Mouse (Mus musculus) kidney, postnatal 0 days (tissue): ENCODE measurements at regions not wholly inside any gene's neighbourhood (a gene's known extent, or its start where the extent isn't known, plus 50 kb on each side); places are given as distances from the start of the nearest gene placed in this dataset.
"Not testable (repeated sequence)": the region's sequence is repeated elsewhere in the genome, so short reads cannot be mapped to it uniquely, and the experiment has no call there.

Experiments used
- ATAC-seq: fragments of 200-750 bp; cut with Nextera tagmentation; replicated peaks from 2 replicates; pipeline ENCODE4 v1.8.0; 2017; ENCODE audit warnings: low read depth, moderate number of reproducible peaks, moderate TSS enrichment, moderate library complexity; ENCODE audit not compliant: low FRiP score
- DNase-seq: peaks from one replicate; pipeline ENCODE4 v3.0.0-alpha.2; 2016; ENCODE audit warnings: low spot score
- H3K27ac ChIP-seq: fragments of 300-500 bp; sonication (generic); 2 replicates; pipeline ENCODE4 v1.5.1; 2014; ENCODE audit warnings: mild to moderate bottlenecking
- H3K27me3 ChIP-seq: fragments of 300-500 bp; sonication (generic); 2 replicates; pipeline ENCODE4 v1.6.1; 2014; ENCODE audit warnings: low read length, mixed read lengths; ENCODE audit not compliant: insufficient read depth
- H3K36me3 ChIP-seq: fragments of 300-500 bp; sonication (generic); 2 replicates; pipeline ENCODE4 v1.6.1; 2014; ENCODE audit warnings: low read length, mixed read lengths; ENCODE audit not compliant: insufficient read depth
- H3K4me1 ChIP-seq: fragments of 300-500 bp; sonication (generic); replicated peaks from 2 replicates; pipeline ENCODE4 v1.6.1; 2014; ENCODE audit warnings: antibody characterized with exemption, low read length, mixed read lengths; ENCODE audit not compliant: insufficient read depth
- H3K4me2 ChIP-seq: fragments of 300-500 bp; sonication (generic); 2 replicates; pipeline ENCODE4 v1.6.1; 2014; ENCODE audit warnings: mild to moderate bottlenecking, low read length, moderate library complexity, mixed read lengths
- H3K4me3 ChIP-seq: fragments of 300-500 bp; sonication (generic); replicated peaks from 2 replicates; pipeline ENCODE4 v1.5.1; 2014; ENCODE audit warnings: low read depth, low read length
- H3K9ac ChIP-seq: fragments of 300-500 bp; sonication (generic); 2 replicates; pipeline ENCODE4 v1.6.1; 2014; ENCODE audit warnings: low read depth, low read length
- H3K9me3 ChIP-seq: fragments of 300-500 bp; sonication (generic); replicated peaks from 2 replicates; pipeline ENCODE4 v1.6.1; 2016; ENCODE audit warnings: low read length, inconsistent platforms, mixed read lengths
- CTCF ChIP-seq: IDR thresholded peaks from 2 replicates; pipeline ENCODE4 v1.5.1; 2016; ENCODE audit warnings: antibody characterized with exemption, low read depth, mild to moderate bottlenecking, moderate library complexity
- WGBS: fragments of 180-500 bp; shearing (Covaris S2); extraction: QIAGEN DNeasy Blood & Tissue Kit; methylation state at CpG from one replicate; pipeline ENCODE4 v1.1.7; 2014; 5-methylcytosine and 5-hydroxymethylcytosine counted together

DNA sequence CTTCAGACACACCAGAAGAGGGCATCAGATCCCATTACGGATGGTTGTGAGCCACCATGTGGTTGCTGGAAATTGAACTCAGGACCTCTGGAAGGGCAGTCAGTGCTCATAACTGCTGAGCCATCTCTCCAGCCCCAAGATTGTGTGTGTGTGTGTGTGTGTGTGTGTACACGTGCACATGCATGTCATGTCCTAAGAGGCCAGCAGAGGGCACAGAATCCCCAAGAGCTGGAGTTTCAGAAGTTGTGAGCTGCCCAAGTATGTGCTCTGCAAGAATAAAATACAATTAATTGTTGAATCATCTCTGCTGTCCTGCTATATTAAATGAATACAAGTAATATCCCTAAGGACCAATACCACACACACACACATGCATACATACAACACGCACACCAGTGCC, 130.8 kb upstream of the Mrps10 start:
- not testable (repeated sequence) for H3K27ac ChIP-seq, H3K36me3 ChIP-seq, H3K27me3 ChIP-seq, H3K4me3 ChIP-seq, H3K4me1 ChIP-seq, H3K9me3 ChIP-seq, H3K9ac ChIP-seq, DNase-seq, H3K4me2 ChIP-seq, ATAC-seq
- peak; percentile 41 for TF ChIP-seq CTCF
- WGBS = 98% methylated on average over 3 of the region's 3 CpGs

DNA sequence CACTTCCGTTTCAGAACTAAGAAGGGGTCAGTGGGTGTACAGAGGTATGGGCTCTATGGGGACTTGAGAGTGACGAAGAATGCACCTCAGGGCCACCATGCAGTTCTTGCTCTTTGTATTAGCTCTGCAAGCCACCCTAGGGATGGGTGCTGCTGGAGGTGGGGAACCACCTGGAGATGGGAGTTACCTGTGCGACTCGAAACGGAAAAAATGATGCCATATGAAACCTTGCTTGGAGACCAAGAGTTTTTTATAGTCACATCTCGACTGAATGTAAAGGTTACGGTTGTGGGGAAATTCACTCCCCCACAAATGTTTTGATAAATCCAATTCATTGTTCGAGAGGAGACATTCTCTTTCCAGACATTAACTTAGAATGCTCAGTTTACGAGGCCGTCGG, 134.3 kb upstream of the Mrps10 start:
- no peak overlapping the region for H3K27ac ChIP-seq
- H3K27me3 ChIP-seq = no peaks in the 10 kb centered on the region
- ATAC-seq (no peak), DNase-seq (no peak)
- H3K4me1 ChIP-seq = no peaks in the 10 kb centered on the region
- H3K9me3 ChIP-seq = no peaks in the 10 kb centered on the region
- 61% methylated on average over 11 of the region's 11 CpGs for WGBS
- no peak overlapping the region for H3K4me3 ChIP-seq
- peaks cover 13% of the 10 kb centered on the region for H3K36me3 ChIP-seq
- no peak overlapping the region for H3K4me2 ChIP-seq
- H3K9ac ChIP-seq = no peak overlapping the region
- TF ChIP-seq CTCF = no peak

DNA sequence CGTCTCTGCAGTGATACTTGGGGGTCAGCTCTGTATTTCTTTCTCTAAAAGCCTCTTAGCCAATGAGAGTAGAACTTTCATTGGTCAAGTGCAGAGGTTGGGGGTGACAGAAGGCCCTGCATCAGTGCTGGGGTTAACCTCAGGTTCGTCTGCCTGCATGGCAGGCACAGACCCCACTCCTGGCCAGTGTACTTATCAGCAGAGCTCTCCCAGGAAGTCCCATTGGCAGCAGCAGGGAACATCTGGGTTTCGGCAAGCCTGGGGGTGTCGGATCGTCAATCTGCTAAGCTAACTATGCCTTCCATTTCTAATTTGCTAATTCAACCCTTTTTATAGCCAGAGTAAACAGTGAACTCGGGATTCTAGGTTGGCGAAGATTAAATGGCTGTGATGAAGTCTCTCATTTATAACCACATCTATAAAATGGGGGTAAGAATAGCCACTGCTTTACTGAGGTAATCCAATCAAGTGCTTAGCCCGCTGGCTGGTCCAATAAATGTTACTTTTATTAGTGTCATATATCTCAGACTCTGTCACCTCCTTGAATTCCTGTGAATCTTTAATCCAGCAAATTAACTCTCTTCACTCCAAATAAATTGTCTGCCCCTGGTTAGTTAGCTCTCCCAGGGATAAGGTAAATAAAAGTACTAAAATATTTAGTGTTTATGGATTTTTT, 135.5 kb upstream of the Mrps10 start:
- Histone ChIP-seq H3K4me2 (no peak overlapping the region), H3K9ac (no peak overlapping the region), H3K36me3 (peaks cover 13% of the 10 kb centered on the region), H3K4me3 (no peak overlapping the region), H3K27me3 (no peaks in the 10 kb centered on the region), H3K27ac (no peak overlapping the region), H3K4me1 (no peaks in the 10 kb centered on the region), H3K9me3 (no peaks in the 10 kb centered on the region)
- DNase-seq = peak; percentile 67
- no peak for TF ChIP-seq CTCF
- ATAC-seq = no peak
- whole genome bisulfite sequencing = 27% methylated on average over 8 of the region's 8 CpGs

DNA sequence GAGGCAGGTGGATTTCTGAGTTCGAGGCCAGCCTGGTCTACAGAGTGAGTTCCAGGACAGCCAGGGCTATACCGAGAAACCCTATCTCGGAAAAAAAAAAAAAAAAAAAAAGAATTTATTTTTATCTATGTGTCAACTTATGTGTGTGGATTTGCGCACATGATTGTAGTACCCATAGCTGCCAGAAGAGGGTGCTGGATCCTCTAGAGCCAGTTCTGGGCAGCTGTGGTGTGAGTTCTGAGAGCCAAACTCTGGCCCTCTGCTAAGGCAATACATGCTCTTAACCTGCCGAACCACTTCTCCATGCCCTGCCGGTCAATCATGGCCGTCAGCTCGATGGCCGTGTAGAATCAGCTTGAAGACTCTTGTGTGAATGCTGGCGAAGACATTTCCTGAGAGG, 138.0 kb upstream of the Mrps10 start:
- H3K4me1 ChIP-seq = peaks cover 4% of the 10 kb centered on the region

DNA sequence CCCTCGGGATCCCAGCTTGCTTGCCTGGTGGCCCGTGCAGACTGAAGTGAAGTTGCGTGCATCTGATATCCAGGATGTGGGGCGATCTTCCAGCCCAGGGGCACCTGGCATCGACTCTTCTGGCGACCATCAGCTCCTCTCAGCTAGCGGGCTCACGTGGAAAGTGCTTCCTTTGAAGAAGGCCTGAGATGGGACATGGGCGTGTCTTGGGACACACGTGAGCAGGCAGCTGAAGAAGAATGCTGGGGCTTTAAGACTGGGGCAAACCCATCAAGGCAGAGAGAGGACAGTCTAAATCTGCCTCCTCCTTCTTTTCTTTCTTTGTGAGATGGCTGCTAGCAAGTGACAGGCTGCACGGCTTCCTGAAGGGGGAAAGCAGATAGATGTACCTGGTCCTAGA, 142.3 kb upstream of the Mrps10 start:
- DNase-seq (no peak), ATAC-seq (no peak)
- H3K4me3 ChIP-seq = no peak overlapping the region
- no peaks in the 10 kb centered on the region for H3K9me3 ChIP-seq
- 0 out of 2 replicates have a peak overlapping the region, but pooled peaks have one; percentile 8 for H3K4me2 ChIP-seq
- peaks cover 9% of the 10 kb centered on the region for H3K4me1 ChIP-seq
- WGBS = 40% methylated on average over 11 of the region's 11 CpGs
- 0 out of 2 replicates have a peak overlapping the region, but pooled peaks have one; percentile 6 for H3K27ac ChIP-seq
- TF ChIP-seq CTCF = no peak
- no peaks in the 10 kb centered on the region for H3K27me3 ChIP-seq
- no peak overlapping the region for H3K9ac ChIP-seq
- 0 out of 2 replicates have a peak, but pooled peaks cover 2% of the 10 kb centered on the region for H3K36me3 ChIP-seq

More for the DNA sequence above, 138.0 kb upstream of the Mrps10 start:
- H3K27ac ChIP-seq = no peak overlapping the region
- DNase-seq (no peak), ATAC-seq (no peak)
- no peak overlapping the region for H3K4me3 ChIP-seq
- no peak overlapping the region for H3K4me2 ChIP-seq
- H3K27me3 ChIP-seq = no peaks in the 10 kb centered on the region
- H3K9me3 ChIP-seq = no peaks in the 10 kb centered on the region
- WGBS = 97% methylated on average over 8 of the region's 10 CpGs
- no peak overlapping the region for H3K9ac ChIP-seq
- TF ChIP-seq CTCF = peak; percentile 41; the same call in 1 of the 2 replicates
- H3K36me3 ChIP-seq = 0 out of 2 replicates have a peak, but pooled peaks cover 6% of the 10 kb centered on the region

DNA sequence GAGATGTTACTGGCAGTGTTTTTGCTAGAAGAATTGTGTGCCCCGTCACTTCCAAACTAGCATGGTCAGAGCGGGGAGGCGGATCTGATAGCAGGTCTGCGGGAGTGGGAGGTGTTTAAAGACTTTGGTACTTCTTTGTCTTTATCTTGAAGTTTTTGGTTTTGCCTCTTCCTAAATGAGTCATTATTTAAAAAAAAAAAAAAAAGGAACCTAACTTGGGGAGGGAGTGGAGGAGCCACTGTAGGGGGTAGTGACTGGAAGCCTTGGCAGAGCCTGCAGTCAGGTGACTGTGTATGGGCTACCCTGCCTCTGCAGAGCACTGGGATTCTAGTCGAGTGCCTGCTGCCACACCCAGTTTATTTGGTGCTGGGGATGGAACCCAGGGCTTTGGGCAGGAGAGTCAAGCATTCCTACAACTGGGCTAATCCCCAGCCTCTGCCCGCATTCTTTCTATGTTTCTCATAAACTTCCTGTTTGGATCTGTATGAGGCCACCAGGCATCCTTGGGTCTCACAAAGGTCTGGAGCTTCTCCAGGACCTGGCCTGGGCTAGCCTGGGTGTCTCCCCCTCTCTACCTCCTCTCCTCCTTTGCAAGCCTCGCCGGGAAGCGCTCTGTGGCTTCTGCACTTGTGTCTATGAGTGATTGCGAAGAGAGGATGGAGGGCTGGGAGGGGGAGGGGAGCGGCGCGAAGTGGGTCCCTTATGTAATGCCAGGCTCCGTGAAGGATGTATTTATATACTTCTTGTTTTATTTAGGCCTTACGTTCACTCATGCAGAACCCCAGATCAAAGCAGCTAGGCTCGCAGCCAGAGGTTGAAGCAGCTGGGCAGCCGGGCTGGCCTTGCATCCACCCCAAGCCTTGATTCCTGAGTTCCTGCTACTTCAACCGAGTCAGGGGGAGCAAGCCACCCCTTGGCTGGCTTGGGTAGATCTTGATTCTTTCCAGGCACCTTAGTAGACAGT, 143.1 kb upstream of the Mrps10 start:
- Histone ChIP-seq H3K27me3 (no peaks in the 10 kb centered on the region), H3K9me3 (no peaks in the 10 kb centered on the region), H3K27ac (0 out of 2 replicates have a peak overlapping the region, but pooled peaks have one; percentile 6), H3K4me2 (peak overlapping the region; percentile 8; the same call in 1 of the 2 replicates), H3K9ac (no peak overlapping the region), H3K4me3 (no peak overlapping the region), H3K36me3 (no peaks in the 10 kb centered on the region), H3K4me1 (peaks cover 9% of the 10 kb centered on the region)
- WGBS = 49% methylated on average over 18 of the region's 18 CpGs
- 0 out of 2 replicates have a peak, but pooled peaks have one; percentile 43 for ATAC-seq
- DNase-seq = peak; percentile 38
- no peak for TF ChIP-seq CTCF
